Mouse (Mus musculus): ENCODE results near the gene Coasy. TPM values are rescaled to one million over a fixed set of nuclear protein-coding genes. Genes with fewer than 3 reads are reported as not detected.

Coasy gene
- total and polyA plus RNA-seq, 2 experiments, result 84.0 to 182 TPM

GRCm38 (mm10) chr11:101063676-101064327 lies 18.6 kb upstream of the Coasy start:
- no peaks in the 10 kb centered on the region for H3K79me2 ChIP-seq (ENCODE audit: control insufficient read depth, insufficient read depth, low read length)
- peak overlapping the region; percentile 84 for H3K27ac ChIP-seq (replicated peaks; ENCODE audit: insufficient read depth, low read depth, low read length)
- no peaks in the 10 kb centered on the region for H3K27me3 ChIP-seq (ENCODE audit: control insufficient read depth, insufficient read depth, low read length)
- DNase-seq (ENCODE audit: extremely low read depth, low read depth, low spot score), result no peak
- peaks cover 30% of the 10 kb centered on the region for H3K4me1 ChIP-seq (ENCODE audit: control insufficient read depth, insufficient read depth, low read length)
- 4% methylated on average over 12 of the region's 12 CpGs for WGBS
- no peak overlapping the region for H3K4me3 ChIP-seq (ENCODE audit: insufficient read depth, low read depth, low read length)
- H3K36me3 ChIP-seq (ENCODE audit: control insufficient read depth, insufficient read depth, low read length), result no peaks in the 10 kb centered on the region
- TF ChIP-seq CTCF (IDR thresholded peaks at IDR 0.05; ENCODE audit: low read depth, low read length) (no peak), POLR2A (IDR thresholded peaks at IDR 0.05; ENCODE audit: extremely low read depth, insufficient read depth, low read length) (no peak)
- H3K9ac ChIP-seq (ENCODE audit: low read depth, low read length), result peak overlapping the region; percentile 37

- Histone ChIP-seq H3K9ac (ENCODE audit: low read depth, low read length) (no peak overlapping the region), H3K4me3 (ENCODE audit: insufficient read depth, low read depth, low read length) (no peak overlapping the region), H3K4me1 (ENCODE audit: control insufficient read depth, insufficient read depth, low read length) (peaks cover 31% of the 10 kb centered on the region), H3K27me3 (ENCODE audit: control insufficient read depth, insufficient read depth, low read length) (no peaks in the 10 kb centered on the region), H3K27ac (replicated peaks; ENCODE audit: insufficient read depth, low read depth, low read length) (peak overlapping the region; percentile 84), H3K36me3 (ENCODE audit: control insufficient read depth, insufficient read depth, low read length) (no peaks in the 10 kb centered on the region), H3K79me2 (ENCODE audit: control insufficient read depth, insufficient read depth, low read length) (no peaks in the 10 kb centered on the region)
- 66% methylated on average over 4 of the region's 4 CpGs for WGBS
- TF ChIP-seq POLR2A (IDR thresholded peaks at IDR 0.05; ENCODE audit: extremely low read depth, insufficient read depth, low read length) (no peak), CTCF (IDR thresholded peaks at IDR 0.05; ENCODE audit: low read depth, low read length) (no peak)
- no peak for DNase-seq (ENCODE audit: extremely low read depth, low read depth, low spot score)
Observed at GRCm38 (mm10) chr11:101064462-101064861, 17.9 kb upstream of the Coasy start.

DNA sequence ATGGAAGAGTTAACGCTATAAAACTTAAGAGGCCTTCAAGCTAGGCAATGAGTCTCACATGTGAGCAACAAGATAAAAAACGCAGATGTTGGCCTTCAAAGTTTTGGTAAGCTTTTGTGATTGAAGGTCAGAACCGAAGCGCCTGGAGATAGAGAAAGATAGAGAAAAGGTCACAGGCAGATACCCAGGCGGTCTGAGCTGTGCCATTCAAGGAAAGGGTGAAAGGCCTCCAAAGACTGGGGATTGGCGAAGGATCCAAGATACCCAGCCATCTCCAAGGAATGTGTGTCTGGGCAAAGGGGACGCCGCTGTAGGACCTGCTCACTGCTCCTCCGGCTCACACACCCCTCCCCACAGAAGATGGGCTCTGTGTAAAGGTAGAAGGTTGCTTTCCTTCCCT lies 17.4 kb upstream of the Coasy start:
- DNase-seq (ENCODE audit: extremely low read depth, low read depth, low spot score), result peak; percentile 34
- TF ChIP-seq CTCF (IDR thresholded peaks at IDR 0.05; ENCODE audit: low read depth, low read length) (no peak), POLR2A (IDR thresholded peaks at IDR 0.05; ENCODE audit: extremely low read depth, insufficient read depth, low read length) (no peak)
- Histone ChIP-seq H3K4me3 (ENCODE audit: insufficient read depth, low read depth, low read length) (no peak overlapping the region), H3K27me3 (ENCODE audit: control insufficient read depth, insufficient read depth, low read length) (no peaks in the 10 kb centered on the region), H3K27ac (replicated peaks; ENCODE audit: insufficient read depth, low read depth, low read length) (peak overlapping the region; percentile 42), H3K9ac (ENCODE audit: low read depth, low read length) (no peak overlapping the region), H3K36me3 (ENCODE audit: control insufficient read depth, insufficient read depth, low read length) (no peaks in the 10 kb centered on the region), H3K4me1 (ENCODE audit: control insufficient read depth, insufficient read depth, low read length) (peaks cover 31% of the 10 kb centered on the region), H3K79me2 (ENCODE audit: control insufficient read depth, insufficient read depth, low read length) (no peaks in the 10 kb centered on the region)
- WGBS, result 70% methylated on average over 9 of the region's 9 CpGs

- 12% methylated on average over 18 of the region's 18 CpGs for WGBS
- Histone ChIP-seq H3K4me1 (ENCODE audit: control insufficient read depth, insufficient read depth, low read length) (peaks cover 32% of the 10 kb centered on the region), H3K4me3 (ENCODE audit: insufficient read depth, low read depth, low read length) (peak overlapping the region; percentile 10; the same call in 1 of the 2 replicates), H3K9ac (ENCODE audit: low read depth, low read length) (peak overlapping the region; percentile 54; the same call in 1 of the 2 replicates), H3K79me2 (ENCODE audit: control insufficient read depth, insufficient read depth, low read length) (no peaks in the 10 kb centered on the region), H3K27ac (replicated peaks; ENCODE audit: insufficient read depth, low read depth, low read length) (peak overlapping the region; percentile 36), H3K36me3 (ENCODE audit: control insufficient read depth, insufficient read depth, low read length) (no peaks in the 10 kb centered on the region), H3K27me3 (ENCODE audit: control insufficient read depth, insufficient read depth, low read length) (no peaks in the 10 kb centered on the region)
- TF ChIP-seq POLR2A (IDR thresholded peaks at IDR 0.05; ENCODE audit: extremely low read depth, insufficient read depth, low read length) (no peak), CTCF (IDR thresholded peaks at IDR 0.05; ENCODE audit: low read depth, low read length) (peak; percentile 96)
- DNase-seq (ENCODE audit: extremely low read depth, low read depth, low spot score), result peak; percentile 63
Observed at GRCm38 (mm10) chr11:101066549-101067412, 15.6 kb upstream of the Coasy start.

DNA sequence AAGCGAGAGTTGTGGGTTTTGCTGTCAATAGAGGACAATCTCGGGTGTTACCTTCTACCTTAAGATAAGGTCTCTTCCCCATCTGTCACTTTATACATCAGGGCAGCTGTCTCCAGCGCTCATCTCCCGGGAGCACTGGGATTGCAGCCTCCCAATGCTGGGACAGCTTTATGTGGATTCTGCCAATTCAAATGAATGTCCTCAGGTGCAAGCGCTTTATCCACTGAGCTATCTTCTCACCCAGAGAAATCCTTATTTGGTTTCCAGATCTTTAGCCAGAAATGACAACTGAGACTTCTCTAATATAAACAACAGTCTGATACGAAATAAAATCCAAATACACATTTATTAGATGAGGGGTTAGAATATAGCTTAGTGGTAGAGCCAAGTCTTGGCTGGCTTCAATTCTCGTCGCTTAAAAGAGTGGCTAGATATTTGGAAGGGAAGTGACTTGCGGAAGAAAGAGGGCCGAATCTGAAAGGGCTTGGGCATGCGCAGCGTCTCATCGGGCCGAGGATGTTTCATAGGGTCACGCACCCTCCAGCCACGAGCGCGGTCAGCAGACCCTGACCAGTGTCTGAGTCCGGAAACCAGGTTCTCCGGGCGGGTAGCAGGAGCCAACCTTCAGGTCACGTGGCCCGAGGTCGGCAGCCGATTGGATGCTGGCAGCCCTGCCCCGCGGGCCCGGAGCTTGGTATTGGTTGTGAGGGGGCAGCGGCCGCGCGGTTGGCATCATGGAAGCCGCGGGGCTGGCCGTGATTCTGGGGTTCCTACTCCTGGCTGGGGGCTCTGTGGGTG lies 12.8 kb upstream of the Coasy start, which contains the start of gene Naglu:
Gene Naglu, plus strand, starts transcription at position 622 of the 798 bp plus-strand sequence.
- 4% methylated on average over 35 of the region's 35 CpGs for WGBS
- H3K9ac ChIP-seq (ENCODE audit: low read depth, low read length), result peak within 1 kb of the TSS; percentile 86
- no peaks in the 10 kb centered on the region for H3K27me3 ChIP-seq (ENCODE audit: control insufficient read depth, insufficient read depth, low read length)
- H3K4me1 ChIP-seq (ENCODE audit: control insufficient read depth, insufficient read depth, low read length), result peaks cover 12% of the 10 kb centered on the region
- H3K27ac ChIP-seq (replicated peaks; ENCODE audit: insufficient read depth, low read depth, low read length), result peak within 1 kb of the TSS; percentile 59
- no peaks in the 10 kb centered on the region for H3K79me2 ChIP-seq (ENCODE audit: control insufficient read depth, insufficient read depth, low read length)
- TF ChIP-seq POLR2A (IDR thresholded peaks at IDR 0.05; ENCODE audit: extremely low read depth, insufficient read depth, low read length), result 0 out of 2 replicates have a peak, but pooled peaks have one; percentile 29
- no peak for TF ChIP-seq CTCF (IDR thresholded peaks at IDR 0.05; ENCODE audit: low read depth, low read length)
- peak; percentile 86 for DNase-seq (ENCODE audit: extremely low read depth, low read depth, low spot score)
- H3K36me3 ChIP-seq (ENCODE audit: control insufficient read depth, insufficient read depth, low read length), result no peaks in the 10 kb centered on the region
- H3K4me3 ChIP-seq (ENCODE audit: insufficient read depth, low read depth, low read length), result peak within 1 kb of the TSS; percentile 85
